Mouse (Mus musculus) small intestine, adult 2 months (tissue): ENCODE measurements at regions not wholly inside any gene's neighbourhood (a gene's known extent, or its start where the extent isn't known, plus 50 kb on each side); places are given as distances from the start of the nearest gene placed in this dataset.

Experiments used
- CTCF ChIP-seq: fragments of 200-500 bp; IDR thresholded peaks from 2 replicates; pipeline ENCODE4 v1.5.1; 2012; ENCODE audit warnings: low read depth, mild to moderate bottlenecking, control low read depth, inconsistent platforms, low read length, moderate library complexity, mixed read lengths; ENCODE audit not compliant: insufficient replicate concordance, insufficient read length; ENCODE audit errors: extremely low read depth
- POLR2A ChIP-seq: fragments of 200-500 bp; IDR thresholded peaks from 2 replicates; pipeline ENCODE4 v1.6.1; 2012; ENCODE audit warnings: low read depth, mild to moderate bottlenecking, control low read depth, inconsistent platforms, low read length, moderate library complexity

DNA sequence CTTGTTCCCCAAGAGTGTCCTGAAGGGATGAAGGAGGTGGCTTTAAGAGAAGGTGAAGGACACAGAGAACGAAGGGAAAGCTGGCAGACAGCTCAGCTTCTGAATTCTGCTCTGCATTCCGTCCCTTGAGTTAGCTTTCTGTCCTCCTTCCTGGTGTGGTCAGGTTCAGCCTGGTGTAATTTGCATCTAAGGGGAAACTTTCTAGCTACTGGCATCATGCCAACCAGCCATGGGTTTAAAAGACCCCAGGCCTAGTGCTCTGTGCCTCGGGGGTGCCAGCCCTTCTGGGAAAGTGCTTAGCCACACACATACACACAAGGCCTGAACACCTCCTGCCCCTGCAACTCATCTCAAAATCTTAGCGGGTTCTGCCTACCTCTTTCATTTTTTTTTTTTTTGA lies 246.9 kb downstream of the Fgf9 start:
- TF ChIP-seq CTCF (no peak), POLR2A (no peak)
